Mouse (Mus musculus) kidney, embryonic 15.5 days (tissue): ENCODE results near the gene Parvb. TPM values are rescaled to one million over a fixed set of nuclear protein-coding genes. Genes with fewer than 3 reads are reported as not detected.
A peak's percentile ranks its signal among the peaks of the same experiment; 100 is the strongest.

Experiments used
- ATAC-seq: fragments of 200-750 bp; cut with Nextera tagmentation; replicated peaks from 2 replicates; pipeline ENCODE4 v1.8.0; 2017; ENCODE audit warnings: moderate TSS enrichment; ENCODE audit not compliant: low FRiP score
- H3K27ac ChIP-seq: fragments of 300-500 bp; sonication (generic); 2 replicates; pipeline ENCODE4 v1.5.1; 2015; ENCODE audit warnings: mild to moderate bottlenecking, inconsistent platforms
- H3K27me3 ChIP-seq: fragments of 300-500 bp; sonication (generic); 2 replicates; pipeline ENCODE4 v1.6.1; 2015; ENCODE audit warnings: inconsistent platforms
- H3K36me3 ChIP-seq: fragments of 300-500 bp; sonication (generic); 2 replicates; pipeline ENCODE4 v1.6.1; 2015; ENCODE audit warnings: inconsistent platforms
- H3K4me1 ChIP-seq: fragments of 300-500 bp; sonication (generic); 2 replicates; pipeline ENCODE4 v1.6.1; 2015; ENCODE audit warnings: inconsistent platforms
- H3K4me2 ChIP-seq: fragments of 300-500 bp; sonication (generic); 2 replicates; pipeline ENCODE4 v1.6.1; 2015; ENCODE audit warnings: moderate library complexity, mild to moderate bottlenecking, inconsistent platforms
- H3K4me3 ChIP-seq: fragments of 300-500 bp; sonication (generic); replicated peaks from 2 replicates; pipeline ENCODE4 v1.5.1; 2015; ENCODE audit warnings: mild to moderate bottlenecking, inconsistent platforms
- H3K9ac ChIP-seq: fragments of 300-500 bp; sonication (generic); 2 replicates; pipeline ENCODE4 v1.6.1; 2015; ENCODE audit warnings: mild to moderate bottlenecking, inconsistent platforms
- H3K9me3 ChIP-seq: fragments of 300-500 bp; sonication (generic); replicated peaks from 2 replicates; pipeline ENCODE4 v1.6.1; 2016; ENCODE audit warnings: inconsistent platforms
- WGBS: fragments of 180-500 bp; shearing (Covaris S2); methylation state at CpG from one replicate; pipeline ENCODE4 v1.1.7; 2015; ENCODE audit warnings: mixed read lengths; 5-methylcytosine and 5-hydroxymethylcytosine counted together
- polyA plus RNA-seq: library from polyadenylated mRNA; unstranded; fragments of >200 nt; fragmentation: Nextera tagmentation; extraction: Ambion mirVana; gene quantifications from 2 replicates; pipeline ENCODE4 v1.2.1, GENCODE M21; 2015

Gene Parvb
- polyA plus RNA-seq, 1 experiment from 2014 or later, result 4.7 TPM

- Histone ChIP-seq H3K4me2 (no peak overlapping the region), H3K36me3 (no peaks in the 10 kb centered on the region), H3K9ac (no peak overlapping the region), H3K27me3 (peaks cover 18% of the 10 kb centered on the region), H3K4me1 (peaks cover 29% of the 10 kb centered on the region), H3K4me3 (no peak overlapping the region), H3K27ac (no peak overlapping the region), H3K9me3 (no peaks in the 10 kb centered on the region)
- WGBS, result 30% methylated on average over 7 of the region's 7 CpGs
- peak; percentile 74 for ATAC-seq
Observed at GRCm38 (mm10) chr15:84241520-84241919, 9.7 kb downstream of the Parvb start.

GRCm38 (mm10) chr15:84245104-84245503, 13.3 kb downstream of the Parvb start:
- H3K27ac ChIP-seq, result no peak overlapping the region
- ATAC-seq, result no peak
- WGBS, result 72% methylated on average over 7 of the region's 7 CpGs

DNA sequence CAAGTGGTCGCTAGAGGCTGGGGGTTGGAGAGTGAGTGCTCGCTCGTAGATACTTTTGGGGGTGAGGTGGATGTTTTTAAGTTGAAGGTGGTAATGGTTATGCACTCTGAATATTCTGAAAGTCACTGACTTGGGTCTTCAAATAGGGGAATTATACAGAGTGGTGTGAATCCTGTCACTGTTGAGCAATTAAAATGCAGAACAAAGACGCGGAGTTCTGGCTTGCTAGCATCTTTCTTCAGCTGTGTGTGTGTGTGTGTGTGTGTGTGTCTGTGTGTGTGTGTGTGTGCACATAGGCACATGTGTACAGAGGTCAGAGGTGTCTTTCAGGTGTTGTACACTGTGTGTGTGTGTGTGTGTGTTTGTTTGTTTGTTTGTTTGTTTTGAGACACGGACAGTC, 14.4 kb downstream of the Parvb start:
- no peaks in the 10 kb centered on the region for H3K27me3 ChIP-seq
- peaks cover 11% of the 10 kb centered on the region for H3K4me1 ChIP-seq
- H3K27ac ChIP-seq, result no peak overlapping the region
- no peaks in the 10 kb centered on the region for H3K36me3 ChIP-seq
- no peak for ATAC-seq
- H3K9ac ChIP-seq, result no peak overlapping the region
- H3K4me3 ChIP-seq, result no peak overlapping the region
- 88% methylated on average over 6 of the region's 6 CpGs for WGBS
- peaks cover 5% of the 10 kb centered on the region; the same call in 1 of the 2 replicates for H3K9me3 ChIP-seq
- H3K4me2 ChIP-seq, result no peak overlapping the region

More at GRCm38 (mm10) chr15:84245104-84245503, 13.3 kb downstream of the Parvb start:
- Histone ChIP-seq H3K4me2 (no peak overlapping the region), H3K4me1 (peaks cover 9% of the 10 kb centered on the region), H3K9me3 (peaks cover 5% of the 10 kb centered on the region; the same call in 1 of the 2 replicates), H3K4me3 (no peak overlapping the region), H3K27me3 (no peaks in the 10 kb centered on the region), H3K9ac (no peak overlapping the region), H3K36me3 (no peaks in the 10 kb centered on the region)

DNA sequence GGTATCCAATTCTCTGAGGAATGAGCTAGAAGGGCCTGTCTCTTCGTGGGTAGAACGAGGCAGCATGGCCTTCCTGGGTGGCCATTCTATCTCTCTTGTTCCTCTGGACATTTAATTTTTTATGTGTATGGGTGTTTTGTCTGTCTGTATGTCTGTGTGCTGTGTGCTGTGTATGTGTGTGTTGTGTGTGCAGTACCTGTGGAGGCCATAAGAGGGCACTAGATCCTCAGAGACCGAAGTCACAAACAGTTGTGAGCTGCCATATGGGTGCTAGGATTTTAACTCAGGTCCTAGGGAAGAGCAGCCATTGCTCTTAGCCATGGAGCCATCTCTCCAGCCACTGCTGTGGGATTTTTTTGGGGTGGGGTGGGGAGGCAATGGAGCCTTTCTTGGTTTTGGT, 15.5 kb downstream of the Parvb start:
- no peak for ATAC-seq
- Histone ChIP-seq H3K27ac (no peak overlapping the region), H3K4me1 (peaks cover 10% of the 10 kb centered on the region), H3K9me3 (peaks cover 5% of the 10 kb centered on the region; the same call in 1 of the 2 replicates), H3K4me3 (no peak overlapping the region), H3K36me3 (no peaks in the 10 kb centered on the region), H3K9ac (no peak overlapping the region), H3K27me3 (no peaks in the 10 kb centered on the region), H3K4me2 (no peak overlapping the region)
- 97% methylated on average over 3 of the region's 3 CpGs for WGBS

- Histone ChIP-seq H3K9me3 (peaks cover 5% of the 10 kb centered on the region; the same call in 1 of the 2 replicates), H3K4me3 (no peak overlapping the region), H3K4me2 (no peak overlapping the region), H3K27ac (no peak overlapping the region), H3K27me3 (no peaks in the 10 kb centered on the region; the same call in 1 of the 2 replicates), H3K9ac (no peak overlapping the region), H3K4me1 (peaks cover 10% of the 10 kb centered on the region), H3K36me3 (no peaks in the 10 kb centered on the region)
- WGBS, result 35% methylated on average over 13 of the region's 13 CpGs
- no peak for ATAC-seq
Observed at GRCm38 (mm10) chr15:84251227-84251626, 19.4 kb downstream of the Parvb start.

- Histone ChIP-seq H3K4me3 (no peak overlapping the region), H3K4me2 (no peak overlapping the region), H3K36me3 (no peaks in the 10 kb centered on the region), H3K9me3 (no peaks in the 10 kb centered on the region), H3K27ac (no peak overlapping the region), H3K9ac (no peak overlapping the region), H3K4me1 (peaks cover 10% of the 10 kb centered on the region), H3K27me3 (peaks cover 4% of the 10 kb centered on the region)
- no peak for ATAC-seq
- 89% methylated on average over 7 of the region's 7 CpGs for WGBS
Observed at GRCm38 (mm10) chr15:84252645-84253044, 20.8 kb downstream of the Parvb start.

DNA sequence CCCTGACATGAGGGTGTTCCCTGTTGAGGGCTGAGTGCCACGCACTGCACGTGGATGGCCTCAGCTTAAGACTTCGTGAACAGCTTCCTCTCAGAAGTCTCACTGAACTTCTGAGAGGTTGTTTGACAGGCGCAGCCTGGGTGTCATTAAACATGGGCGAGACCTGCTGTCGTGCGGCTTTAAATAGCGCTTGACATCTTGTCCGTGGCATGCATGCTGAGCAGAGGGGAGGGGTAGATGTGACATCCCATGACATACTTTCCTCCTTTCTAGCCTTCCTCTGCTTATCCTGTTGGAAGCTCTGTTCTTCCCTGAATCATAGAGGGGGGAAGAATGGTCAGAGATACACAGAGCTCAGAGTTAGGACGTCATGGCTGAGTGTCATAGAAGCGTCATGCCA, 21.9 kb downstream of the Parvb start:
- no peak overlapping the region for H3K27ac ChIP-seq
- peaks cover 10% of the 10 kb centered on the region for H3K4me1 ChIP-seq
- no peak overlapping the region for H3K4me3 ChIP-seq
- H3K27me3 ChIP-seq, result peaks cover 9% of the 10 kb centered on the region
- no peak for ATAC-seq
- no peaks in the 10 kb centered on the region for H3K36me3 ChIP-seq
- no peaks in the 10 kb centered on the region for H3K9me3 ChIP-seq
- WGBS, result 43% methylated on average over 11 of the region's 11 CpGs
- H3K4me2 ChIP-seq, result no peak overlapping the region
- H3K9ac ChIP-seq, result no peak overlapping the region

GRCm38 (mm10) chr15:84254387-84254786, 22.5 kb downstream of the Parvb start:
- Histone ChIP-seq H3K27me3 (peaks cover 10% of the 10 kb centered on the region), H3K9ac (no peak overlapping the region), H3K4me1 (peaks cover 10% of the 10 kb centered on the region), H3K4me2 (no peak overlapping the region), H3K9me3 (no peaks in the 10 kb centered on the region), H3K27ac (no peak overlapping the region), H3K36me3 (no peaks in the 10 kb centered on the region), H3K4me3 (no peak overlapping the region)
- ATAC-seq, result no peak
- WGBS, result 83% methylated on average over 8 of the region's 8 CpGs

GRCm38 (mm10) chr15:84256254-84256850, 24.5 kb downstream of the Parvb start:
- Histone ChIP-seq H3K27ac (no peak overlapping the region), H3K4me1 (peaks cover 3% of the 10 kb centered on the region), H3K4me3 (no peak overlapping the region), H3K9me3 (no peaks in the 10 kb centered on the region), H3K4me2 (no peak overlapping the region), H3K9ac (no peak overlapping the region), H3K36me3 (no peaks in the 10 kb centered on the region), H3K27me3 (peaks cover 15% of the 10 kb centered on the region)
- no peak for ATAC-seq
- 84% methylated on average over 12 of the region's 12 CpGs for WGBS

- WGBS, result 76% methylated on average over 5 of the region's 5 CpGs
- no peaks in the 10 kb centered on the region for H3K9me3 ChIP-seq
- H3K4me3 ChIP-seq, result no peak overlapping the region
- peaks cover 16% of the 10 kb centered on the region for H3K27me3 ChIP-seq
- H3K9ac ChIP-seq, result no peak overlapping the region
- H3K36me3 ChIP-seq, result no peaks in the 10 kb centered on the region
- no peak overlapping the region for H3K27ac ChIP-seq
- ATAC-seq, result no peak
- no peaks in the 10 kb centered on the region; the same call in none of the 2 replicates for H3K4me1 ChIP-seq
- no peak overlapping the region for H3K4me2 ChIP-seq
Observed at GRCm38 (mm10) chr15:84256864-84257263, 25.0 kb downstream of the Parvb start.

GRCm38 (mm10) chr15:84258602-84259355, 26.9 kb downstream of the Parvb start:
- H3K9ac ChIP-seq, result no peak overlapping the region
- H3K4me1 ChIP-seq, result no peaks in the 10 kb centered on the region; the same call in none of the 2 replicates
- 64% methylated on average over 9 of the region's 9 CpGs for WGBS
- no peak overlapping the region for H3K27ac ChIP-seq
- no peaks in the 10 kb centered on the region for H3K9me3 ChIP-seq
- H3K4me2 ChIP-seq, result no peak overlapping the region
- no peak overlapping the region for H3K4me3 ChIP-seq
- peaks cover 18% of the 10 kb centered on the region for H3K27me3 ChIP-seq
- no peaks in the 10 kb centered on the region for H3K36me3 ChIP-seq
- ATAC-seq, result no peak

DNA sequence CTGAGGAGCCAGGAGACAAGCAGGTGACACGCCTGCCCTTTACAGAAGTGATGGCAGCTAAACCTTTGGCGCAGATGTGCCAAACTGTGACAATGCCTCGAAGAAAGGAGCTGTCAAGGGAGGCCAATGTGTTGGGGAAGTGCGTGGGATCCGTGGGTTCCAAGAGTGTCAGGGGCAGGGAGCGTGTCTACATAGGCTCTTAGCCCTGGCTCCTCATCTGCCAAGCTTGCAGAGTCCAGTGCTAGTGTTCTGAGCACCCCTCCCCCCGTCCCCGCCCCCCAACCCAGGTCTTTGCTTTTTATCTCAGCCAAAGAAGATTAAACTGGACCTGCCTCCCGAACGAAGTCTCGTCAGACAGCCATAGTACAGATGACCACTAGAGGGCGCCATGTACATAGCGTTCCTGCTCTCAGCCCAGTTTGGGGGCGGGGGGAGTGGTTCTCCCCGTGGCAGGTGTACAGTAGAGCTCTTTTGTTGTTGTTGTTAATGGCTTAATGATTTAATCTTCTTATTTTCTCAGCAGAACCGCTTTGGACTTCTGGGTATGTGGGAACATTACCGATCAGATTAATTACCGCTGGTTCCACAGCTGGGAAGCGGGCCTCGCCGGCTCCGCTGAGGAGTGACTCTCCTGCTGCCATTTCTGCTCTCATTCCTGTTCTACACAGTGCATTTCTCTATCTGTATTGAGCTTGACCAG, 28.4 kb downstream of the Parvb start:
- ATAC-seq, result peak; percentile 16; the same call in 1 of the 2 replicates
- Histone ChIP-seq H3K4me1 (no peaks in the 10 kb centered on the region; the same call in 1 of the 2 replicates), H3K9ac (no peak overlapping the region), H3K4me2 (peak overlapping the region; percentile 41; the same call in 1 of the 2 replicates), H3K36me3 (no peaks in the 10 kb centered on the region), H3K27me3 (peaks cover 18% of the 10 kb centered on the region; the same call in 1 of the 2 replicates), H3K27ac (no peak overlapping the region), H3K9me3 (no peaks in the 10 kb centered on the region), H3K4me3 (no peak overlapping the region)
- 33% methylated on average over 22 of the region's 22 CpGs for WGBS
